Mouse (Mus musculus): ENCODE results near the gene Kif19a.

Kif19a gene

GRCm38 (mm10) chr11:114809371-114809770 is 44.2 kb downstream of the Kif19a start:
- no peak for DNase-seq

GRCm38 (mm10) chr11:114810344-114810743 is 45.2 kb downstream of the Kif19a start:
- no peak for DNase-seq

- DNase-seq: peak; percentile 93
Observed at GRCm38 (mm10) chr11:114812731-114813240, 47.6 kb downstream of the Kif19a start.

GRCm38 (mm10) chr11:114814873-114815592 is 49.8 kb downstream of the Kif19a start:
- no peak for DNase-seq

- DNase-seq: no peak
Observed at GRCm38 (mm10) chr11:114816934-114817333, 51.7 kb downstream of the Kif19a start.

- no peak for DNase-seq
Observed at GRCm38 (mm10) chr11:114818185-114818584, 53.0 kb downstream of the Kif19a start.

- DNase-seq: no peak
Observed at GRCm38 (mm10) chr11:114819110-114819509, 53.9 kb downstream of the Kif19a start.

- no peak for DNase-seq
Observed at GRCm38 (mm10) chr11:114820444-114820843, 55.3 kb downstream of the Kif19a start.

GRCm38 (mm10) chr11:114821325-114821724 is 56.1 kb downstream of the Kif19a start:
- DNase-seq: no peak

- DNase-seq: peak; percentile 63
Observed at GRCm38 (mm10) chr11:114822727-114823126, 57.5 kb downstream of the Kif19a start.

GRCm38 (mm10) chr11:114823199-114823725 is 58.1 kb downstream of the Kif19a start:
- DNase-seq: no peak

- DNase-seq: peak; percentile 28
Observed at GRCm38 (mm10) chr11:114826686-114827085, 61.5 kb downstream of the Kif19a start.

GRCm38 (mm10) chr11:114829499-114830432 is 64.6 kb downstream of the Kif19a start:
- DNase-seq: peak; percentile 79

- no peak for DNase-seq
Observed at GRCm38 (mm10) chr11:114830433-114830773, 65.2 kb downstream of the Kif19a start.

GRCm38 (mm10) chr11:114833166-114833565 is 68.0 kb downstream of the Kif19a start:
- peak; percentile 19 for DNase-seq

Data from lung, postnatal 10 days (tissue).